Mouse (Mus musculus): ENCODE data around the gene Crim1. TPM values are rescaled to one million over a fixed set of nuclear protein-coding genes. Genes with fewer than 3 reads are reported as not detected.

Gene Crim1
- 0.77 and 1.7 TPM in 2 replicates for polyA plus RNA-seq (2011; ENCODE audit: insufficient read depth, insufficient read length, low replicate concordance, missing spikeins)

- TF ChIP-seq POLR2A (IDR thresholded peaks at IDR 0.05; ENCODE audit: borderline replicate concordance, control insufficient read depth, low read depth, low read length) (peak; percentile 11; the same call in 1 of the 2 replicates), CTCF (IDR thresholded peaks at IDR 0.05; ENCODE audit: control insufficient read depth, insufficient read depth, low read length) (no peak)
- no peaks in the 10 kb centered on the region; the same call in 1 of the 2 replicates for H3K4me1 ChIP-seq (ENCODE audit: control insufficient read depth, insufficient read depth, low read length)
- peak within 1 kb of the TSS; percentile 55; the same call in 1 of the 2 replicates for H3K27ac ChIP-seq (ENCODE audit: control insufficient read depth, insufficient read depth, low read depth, low read length, poor library complexity)
- WGBS = under 1% methylated on average over 84 of the region's 90 CpGs
- H3K4me3 ChIP-seq (replicated peaks; ENCODE audit: control insufficient read depth, low read depth, low read length) = peak within 1 kb of the TSS; percentile 53
Observed at GRCm38 (mm10) chr17:78199626-78200560, at the start of gene Crim1. Gene Crim1, plus strand, starts transcription at chr17:78200248.

GRCm38 (mm10) chr17:78151479-78152282, 48.4 kb upstream of the Crim1 start:
- H3K4me3 ChIP-seq (replicated peaks; ENCODE audit: control insufficient read depth, low read depth, low read length) = no peak overlapping the region
- no peak for TF ChIP-seq POLR2A (IDR thresholded peaks at IDR 0.05; ENCODE audit: borderline replicate concordance, control insufficient read depth, low read depth, low read length)
- TF ChIP-seq CTCF (IDR thresholded peaks at IDR 0.05; ENCODE audit: control insufficient read depth, insufficient read depth, low read length) = no peak
- no peak overlapping the region for H3K27ac ChIP-seq (ENCODE audit: control insufficient read depth, insufficient read depth, low read depth, low read length, poor library complexity)
- H3K4me1 ChIP-seq (ENCODE audit: control insufficient read depth, insufficient read depth, low read length) = no peaks in the 10 kb centered on the region
- 82% methylated on average over 13 of the region's 13 CpGs for WGBS

- no peak overlapping the region for H3K27ac ChIP-seq (ENCODE audit: control insufficient read depth, insufficient read depth, low read depth, low read length, poor library complexity)
- no peak overlapping the region for H3K4me3 ChIP-seq (replicated peaks; ENCODE audit: control insufficient read depth, low read depth, low read length)
- 16% methylated on average over 5 of the region's 5 CpGs for WGBS
- TF ChIP-seq CTCF (IDR thresholded peaks at IDR 0.05; ENCODE audit: control insufficient read depth, insufficient read depth, low read length) (peak; percentile 46), POLR2A (IDR thresholded peaks at IDR 0.05; ENCODE audit: borderline replicate concordance, control insufficient read depth, low read depth, low read length) (no peak)
- no peaks in the 10 kb centered on the region; the same call in 1 of the 2 replicates for H3K4me1 ChIP-seq (ENCODE audit: control insufficient read depth, insufficient read depth, low read length)
Observed at GRCm38 (mm10) chr17:78163278-78163677, 36.8 kb upstream of the Crim1 start.

- 28% methylated on average over 10 of the region's 10 CpGs for WGBS
- Histone ChIP-seq H3K4me1 (ENCODE audit: control insufficient read depth, insufficient read depth, low read length) (no peaks in the 10 kb centered on the region; the same call in 1 of the 2 replicates), H3K4me3 (replicated peaks; ENCODE audit: control insufficient read depth, low read depth, low read length) (no peak overlapping the region), H3K27ac (ENCODE audit: control insufficient read depth, insufficient read depth, low read depth, low read length, poor library complexity) (no peak overlapping the region)
- TF ChIP-seq CTCF (IDR thresholded peaks at IDR 0.05; ENCODE audit: control insufficient read depth, insufficient read depth, low read length) = no peak
- TF ChIP-seq POLR2A (IDR thresholded peaks at IDR 0.05; ENCODE audit: borderline replicate concordance, control insufficient read depth, low read depth, low read length) = no peak
Observed at GRCm38 (mm10) chr17:78163724-78164236, 36.3 kb upstream of the Crim1 start.

GRCm38 (mm10) chr17:78165855-78166254, 34.2 kb upstream of the Crim1 start:
- no peak for TF ChIP-seq POLR2A (IDR thresholded peaks at IDR 0.05; ENCODE audit: borderline replicate concordance, control insufficient read depth, low read depth, low read length)
- no peak for TF ChIP-seq CTCF (IDR thresholded peaks at IDR 0.05; ENCODE audit: control insufficient read depth, insufficient read depth, low read length)
- Histone ChIP-seq H3K27ac (ENCODE audit: control insufficient read depth, insufficient read depth, low read depth, low read length, poor library complexity) (no peak overlapping the region), H3K4me3 (replicated peaks; ENCODE audit: control insufficient read depth, low read depth, low read length) (no peak overlapping the region), H3K4me1 (ENCODE audit: control insufficient read depth, insufficient read depth, low read length) (no peaks in the 10 kb centered on the region; the same call in 1 of the 2 replicates)

- TF ChIP-seq POLR2A (IDR thresholded peaks at IDR 0.05; ENCODE audit: borderline replicate concordance, control insufficient read depth, low read depth, low read length) (no peak), CTCF (IDR thresholded peaks at IDR 0.05; ENCODE audit: control insufficient read depth, insufficient read depth, low read length) (no peak)
- no peak overlapping the region for H3K4me3 ChIP-seq (replicated peaks; ENCODE audit: control insufficient read depth, low read depth, low read length)
- 64% methylated on average over 4 of the region's 4 CpGs for WGBS
- no peaks in the 10 kb centered on the region; the same call in 1 of the 2 replicates for H3K4me1 ChIP-seq (ENCODE audit: control insufficient read depth, insufficient read depth, low read length)
- H3K27ac ChIP-seq (ENCODE audit: control insufficient read depth, insufficient read depth, low read depth, low read length, poor library complexity) = no peak overlapping the region
Observed at GRCm38 (mm10) chr17:78166566-78166965, 33.5 kb upstream of the Crim1 start.

- TF ChIP-seq POLR2A (IDR thresholded peaks at IDR 0.05; ENCODE audit: borderline replicate concordance, control insufficient read depth, low read depth, low read length) = no peak
- TF ChIP-seq CTCF (IDR thresholded peaks at IDR 0.05; ENCODE audit: control insufficient read depth, insufficient read depth, low read length) = no peak
- H3K27ac ChIP-seq (ENCODE audit: control insufficient read depth, insufficient read depth, low read depth, low read length, poor library complexity) = no peak overlapping the region
- 66% methylated on average over 2 of the region's 2 CpGs for WGBS
- H3K4me1 ChIP-seq (ENCODE audit: control insufficient read depth, insufficient read depth, low read length) = no peaks in the 10 kb centered on the region
- no peak overlapping the region for H3K4me3 ChIP-seq (replicated peaks; ENCODE audit: control insufficient read depth, low read depth, low read length)
Observed at GRCm38 (mm10) chr17:78172371-78172770, 27.7 kb upstream of the Crim1 start.
